Mouse (Mus musculus) heart, embryonic 16.5 days (tissue): ENCODE results near the gene Nodal. TPM values are rescaled to one million over a fixed set of nuclear protein-coding genes. Genes with fewer than 3 reads are reported as not detected.

ENCODE experiments used
- ATAC-seq: fragments of 200-750 bp; cut with Nextera tagmentation; replicated peaks from 2 replicates; pipeline ENCODE4 v1.8.0; 2017; ENCODE audit warnings: moderate number of reproducible peaks; ENCODE audit not compliant: insufficient read depth, low FRiP score; ENCODE audit errors: extremely low read depth
- H3K27ac ChIP-seq: fragments of 300-500 bp; sonication (generic); 2 replicates; pipeline ENCODE4 v1.5.1; 2014; ENCODE audit warnings: mild to moderate bottlenecking, low read length, control low read depth, moderate library complexity
- H3K27me3 ChIP-seq: fragments of 300-500 bp; sonication (generic); 2 replicates; pipeline ENCODE4 v1.6.1; 2014; ENCODE audit warnings: low read length, mixed read lengths; ENCODE audit not compliant: control insufficient read depth, insufficient read depth
- H3K36me3 ChIP-seq: fragments of 300-500 bp; sonication (generic); 2 replicates; pipeline ENCODE4 v1.6.1; 2014; ENCODE audit not compliant: control insufficient read depth, insufficient read depth
- H3K4me1 ChIP-seq: fragments of 300-500 bp; sonication (generic); 2 replicates; pipeline ENCODE4 v1.6.1; 2014; ENCODE audit warnings: low read length, mixed read lengths; ENCODE audit not compliant: control insufficient read depth, insufficient read depth
- H3K4me2 ChIP-seq: fragments of 300-500 bp; sonication (generic); 2 replicates; pipeline ENCODE4 v1.6.1; 2014; ENCODE audit warnings: low read depth, mild to moderate bottlenecking, control low read depth, low read length
- H3K4me3 ChIP-seq: fragments of 300-500 bp; sonication (generic); 2 replicates; pipeline ENCODE4 v1.5.1; 2014; ENCODE audit warnings: mild to moderate bottlenecking, control low read depth, low read length
- H3K9ac ChIP-seq: fragments of 300-500 bp; sonication (generic); 2 replicates; pipeline ENCODE4 v1.6.1; 2014; ENCODE audit warnings: low read length, control low read depth
- H3K9me3 ChIP-seq: fragments of 300-500 bp; sonication (generic); replicated peaks from 2 replicates; pipeline ENCODE4 v1.6.1; 2016; ENCODE audit warnings: low read length; ENCODE audit not compliant: control insufficient read depth
- WGBS: fragments of 180-500 bp; shearing (Covaris S2); extraction: QIAGEN DNeasy Blood & Tissue Kit; methylation state at CpG from one replicate; pipeline ENCODE4 v1.1.7; 2014; 5-methylcytosine and 5-hydroxymethylcytosine counted together
- polyA plus RNA-seq: library from polyadenylated mRNA; unstranded; fragments of >200 nt; fragmentation: Nextera tagmentation; extraction: Ambion mirVana; gene quantifications from 2 replicates; pipeline ENCODE4 v1.2.1, GENCODE M21; 2015

Gene Nodal
- polyA plus RNA-seq, 1 experiment from 2014 or later, result 0.14 TPM

- no peak overlapping the region for H3K9ac ChIP-seq
- H3K4me1 ChIP-seq, result peaks cover 23% of the 10 kb centered on the region
- H3K27ac ChIP-seq, result no peak overlapping the region
- no peak for ATAC-seq
- WGBS, result 91% methylated on average over 5 of the region's 5 CpGs
- no peaks in the 10 kb centered on the region for H3K9me3 ChIP-seq
- no peaks in the 10 kb centered on the region for H3K27me3 ChIP-seq
- H3K4me3 ChIP-seq, result no peak overlapping the region
- H3K4me2 ChIP-seq, result no peak overlapping the region
- peaks cover 33% of the 10 kb centered on the region for H3K36me3 ChIP-seq
Measured at GRCm38 (mm10) chr10:61429043-61429442, 11.3 kb downstream of the Nodal start.

GRCm38 (mm10) chr10:61431375-61431774 is 13.6 kb downstream of the Nodal start:
- 88% methylated on average over 9 of the region's 9 CpGs for WGBS
- H3K27ac ChIP-seq, result no peak overlapping the region
- H3K4me3 ChIP-seq, result no peak overlapping the region
- no peak for ATAC-seq
- no peaks in the 10 kb centered on the region for H3K27me3 ChIP-seq
- H3K36me3 ChIP-seq, result peaks cover 45% of the 10 kb centered on the region
- no peaks in the 10 kb centered on the region for H3K9me3 ChIP-seq
- H3K4me2 ChIP-seq, result no peak overlapping the region
- H3K4me1 ChIP-seq, result peaks cover 8% of the 10 kb centered on the region
- H3K9ac ChIP-seq, result no peak overlapping the region

GRCm38 (mm10) chr10:61440202-61440800 is 22.5 kb downstream of the Nodal start:
- H3K9me3 ChIP-seq, result no peaks in the 10 kb centered on the region
- no peaks in the 10 kb centered on the region for H3K27me3 ChIP-seq
- H3K9ac ChIP-seq, result no peak overlapping the region
- WGBS, result 92% methylated on average over 7 of the region's 7 CpGs
- no peaks in the 10 kb centered on the region for H3K36me3 ChIP-seq
- no peak overlapping the region for H3K4me3 ChIP-seq
- no peak for ATAC-seq
- no peak overlapping the region for H3K4me2 ChIP-seq
- H3K27ac ChIP-seq, result no peak overlapping the region
- peaks cover 17% of the 10 kb centered on the region for H3K4me1 ChIP-seq

- WGBS, result 52% methylated on average over 6 of the region's 6 CpGs
- no peak overlapping the region for H3K27ac ChIP-seq
- ATAC-seq, result no peak
- H3K9me3 ChIP-seq, result no peaks in the 10 kb centered on the region
- H3K4me3 ChIP-seq, result no peak overlapping the region
- no peaks in the 10 kb centered on the region for H3K27me3 ChIP-seq
- peaks cover 3% of the 10 kb centered on the region; the same call in 1 of the 2 replicates for H3K36me3 ChIP-seq
- peaks cover 41% of the 10 kb centered on the region for H3K4me1 ChIP-seq
- no peak overlapping the region for H3K4me2 ChIP-seq
- H3K9ac ChIP-seq, result no peak overlapping the region
Measured at GRCm38 (mm10) chr10:61443456-61443855, 25.7 kb downstream of the Nodal start.

- Histone ChIP-seq H3K9ac (no peak overlapping the region), H3K36me3 (peaks cover 3% of the 10 kb centered on the region; the same call in 1 of the 2 replicates), H3K27ac (no peak overlapping the region), H3K4me2 (no peak overlapping the region), H3K9me3 (no peaks in the 10 kb centered on the region), H3K27me3 (no peaks in the 10 kb centered on the region), H3K4me1 (peaks cover 41% of the 10 kb centered on the region), H3K4me3 (no peak overlapping the region)
- 61% methylated on average over 1 of the region's 1 CpGs for WGBS
- no peak for ATAC-seq
Measured at GRCm38 (mm10) chr10:61443876-61444275, 26.1 kb downstream of the Nodal start.

GRCm38 (mm10) chr10:61445016-61445415 is 27.2 kb downstream of the Nodal start:
- WGBS, result 69% methylated on average over 3 of the region's 3 CpGs

GRCm38 (mm10) chr10:61447581-61448353 is 30.0 kb downstream of the Nodal start:
- H3K4me3 ChIP-seq, result no peak overlapping the region
- H3K4me2 ChIP-seq, result no peak overlapping the region
- no peak overlapping the region for H3K27ac ChIP-seq
- no peak overlapping the region; the same call in 1 of the 2 replicates for H3K9ac ChIP-seq
- H3K9me3 ChIP-seq, result no peaks in the 10 kb centered on the region
- 81% methylated on average over 10 of the region's 10 CpGs for WGBS
- no peaks in the 10 kb centered on the region for H3K27me3 ChIP-seq
- H3K36me3 ChIP-seq, result peaks cover 9% of the 10 kb centered on the region
- peaks cover 59% of the 10 kb centered on the region for H3K4me1 ChIP-seq
- ATAC-seq, result no peak

More at GRCm38 (mm10) chr10:61445016-61445415, 27.2 kb downstream of the Nodal start:
- Histone ChIP-seq H3K9me3 (no peaks in the 10 kb centered on the region), H3K4me2 (no peak overlapping the region), H3K4me3 (no peak overlapping the region), H3K27ac (no peak overlapping the region), H3K4me1 (peaks cover 47% of the 10 kb centered on the region), H3K9ac (no peak overlapping the region), H3K27me3 (no peaks in the 10 kb centered on the region), H3K36me3 (peaks cover 3% of the 10 kb centered on the region; the same call in 1 of the 2 replicates)
- ATAC-seq, result no peak

GRCm38 (mm10) chr10:61448834-61449233 is 31.1 kb downstream of the Nodal start:
- no peak overlapping the region for H3K4me2 ChIP-seq
- peaks cover 9% of the 10 kb centered on the region for H3K36me3 ChIP-seq
- H3K4me3 ChIP-seq, result no peak overlapping the region
- H3K9ac ChIP-seq, result no peak overlapping the region
- no peaks in the 10 kb centered on the region for H3K27me3 ChIP-seq
- WGBS, result 49% methylated on average over 3 of the region's 3 CpGs
- H3K9me3 ChIP-seq, result no peaks in the 10 kb centered on the region
- ATAC-seq, result no peak
- H3K27ac ChIP-seq, result no peak overlapping the region
- H3K4me1 ChIP-seq, result peaks cover 56% of the 10 kb centered on the region

- H3K4me3 ChIP-seq, result peak overlapping the region; percentile 98
- peak overlapping the region; percentile 95 for H3K9ac ChIP-seq
- no peaks in the 10 kb centered on the region for H3K9me3 ChIP-seq
- peak overlapping the region; percentile 93 for H3K4me2 ChIP-seq
- 2% methylated on average over 8 of the region's 8 CpGs for WGBS
- H3K27ac ChIP-seq, result peak overlapping the region; percentile 82
- H3K36me3 ChIP-seq, result peaks cover 9% of the 10 kb centered on the region
- peaks cover 37% of the 10 kb centered on the region for H3K4me1 ChIP-seq
- no peaks in the 10 kb centered on the region for H3K27me3 ChIP-seq
- no peak for ATAC-seq
Measured at GRCm38 (mm10) chr10:61451463-61451930, 33.7 kb downstream of the Nodal start.
